Mouse (Mus musculus) lung, postnatal 4 days (tissue): ENCODE results near the gene Olfr5.
"Not testable (repeated sequence)": the region's sequence is repeated elsewhere in the genome, so short reads cannot be mapped to it uniquely, and the experiment has no call there.

Source experiments
- DNase-seq, 2 experiments: peaks; one replicate each; pipeline ENCODE4 v3.0.0; 2021

Gene Olfr5

GRCm38 (mm10) chr7:6486841-6487240 is at the start of gene Olfr5:
Gene Olfr5, minus strand, starts transcription at chr7:6486941.
- no peak for DNase-seq

DNA sequence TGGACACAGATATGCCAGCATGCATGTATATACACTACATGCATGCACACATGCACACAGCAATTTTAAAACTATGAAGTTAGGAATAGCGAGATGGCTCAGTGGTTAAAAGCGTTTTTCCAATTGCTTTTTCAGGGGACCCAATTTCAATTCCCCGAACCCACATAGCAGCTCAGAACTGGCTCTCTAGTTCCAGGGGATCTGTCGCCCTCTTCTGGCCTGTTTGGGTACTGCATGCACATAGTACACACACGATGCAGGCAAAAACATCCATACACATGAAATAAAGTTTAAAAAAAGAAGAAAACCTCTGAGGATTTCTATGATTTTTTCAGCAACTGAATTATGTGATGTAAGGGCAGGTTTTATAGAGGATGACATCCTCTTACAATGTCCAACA is 39.4 kb upstream of the Olfr5 start:
- DNase-seq: no peak

DNA sequence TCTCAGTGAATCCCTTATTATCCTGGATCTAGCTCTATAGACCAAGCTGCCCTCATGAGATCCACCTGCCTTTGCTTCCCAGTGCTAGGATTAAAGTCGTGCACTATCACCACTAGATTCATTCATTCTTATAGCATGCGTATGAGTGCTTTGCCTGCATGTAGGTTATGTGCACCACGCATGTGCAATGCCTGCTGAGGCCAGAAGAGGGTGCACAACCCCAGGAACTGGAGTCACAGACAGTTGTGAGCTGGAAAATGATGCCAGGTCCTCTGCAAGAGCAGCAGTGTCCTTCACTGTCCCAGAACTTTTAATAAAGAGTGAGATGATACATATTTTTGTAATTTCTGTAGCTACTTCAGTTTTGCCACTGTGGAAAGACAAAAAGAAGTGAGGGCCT is 38.3 kb upstream of the Olfr5 start:
- no peak for DNase-seq

DNA sequence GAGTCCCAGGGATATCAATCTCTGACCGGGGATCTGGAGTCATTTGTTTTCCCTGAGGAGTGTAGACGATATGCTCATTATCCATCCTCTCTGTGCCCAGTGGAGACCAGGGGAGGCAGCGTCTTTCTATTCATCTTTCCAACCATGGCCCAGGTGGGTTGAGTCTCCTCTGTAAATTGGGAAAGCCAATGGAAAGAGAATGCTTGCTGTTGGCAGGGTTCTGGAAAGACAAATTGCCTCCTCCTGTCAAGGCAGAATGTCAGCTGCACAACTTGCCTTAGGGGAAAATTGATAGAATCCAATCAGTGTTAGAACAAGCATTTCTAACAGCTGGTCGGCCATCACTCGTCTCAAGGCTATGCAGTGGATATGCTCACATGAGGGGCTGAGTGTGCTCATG is 36.1 kb upstream of the Olfr5 start, which contains the start of gene Olfr1349:
Olfr1349 (minus strand) TSS at position 101 of the 400 bp plus-strand sequence.
- DNase-seq: no peak

DNA sequence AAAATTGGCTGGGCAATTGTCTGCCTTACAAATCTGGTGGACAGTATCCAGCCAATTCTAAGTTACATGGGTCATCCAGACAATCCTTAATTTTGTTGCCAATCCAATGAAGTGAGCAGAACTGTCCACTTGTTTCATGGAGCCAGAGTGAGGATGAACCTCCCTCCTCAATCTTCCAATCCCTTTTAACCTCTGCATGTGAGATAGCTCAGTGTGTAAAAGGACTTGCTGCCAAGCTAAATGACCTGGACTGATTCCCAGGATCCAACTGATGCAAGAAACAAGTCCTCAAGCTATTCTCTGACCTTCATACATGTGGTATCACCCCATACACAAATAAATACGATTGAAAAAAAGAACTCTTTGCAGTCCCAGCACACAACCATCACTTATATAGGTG is 34.9 kb upstream of the Olfr5 start:
- no peak for DNase-seq

GRCm38 (mm10) chr7:6508648-6509047 is 21.9 kb upstream of the Olfr5 start, which contains the start of gene Olfr1348:
Gene Olfr1348, minus strand, starts transcription at chr7:6508748.
- no peak for DNase-seq

GRCm38 (mm10) chr7:6499655-6500054 is 12.9 kb upstream of the Olfr5 start, which contains the start of gene Olfr1347:
Gene Olfr1347, minus strand, starts transcription at chr7:6499755.
- DNase-seq: no peak

- not testable (repeated sequence) for DNase-seq
Observed at GRCm38 (mm10) chr7:6477633-6478032, 9.1 kb downstream of the Olfr5 start.

- no peak for DNase-seq
Observed at GRCm38 (mm10) chr7:6466951-6467350, 19.8 kb downstream of the Olfr5 start, which contains the start of gene Olfr1346. Gene Olfr1346, plus strand, starts transcription at chr7:6467101.

DNA sequence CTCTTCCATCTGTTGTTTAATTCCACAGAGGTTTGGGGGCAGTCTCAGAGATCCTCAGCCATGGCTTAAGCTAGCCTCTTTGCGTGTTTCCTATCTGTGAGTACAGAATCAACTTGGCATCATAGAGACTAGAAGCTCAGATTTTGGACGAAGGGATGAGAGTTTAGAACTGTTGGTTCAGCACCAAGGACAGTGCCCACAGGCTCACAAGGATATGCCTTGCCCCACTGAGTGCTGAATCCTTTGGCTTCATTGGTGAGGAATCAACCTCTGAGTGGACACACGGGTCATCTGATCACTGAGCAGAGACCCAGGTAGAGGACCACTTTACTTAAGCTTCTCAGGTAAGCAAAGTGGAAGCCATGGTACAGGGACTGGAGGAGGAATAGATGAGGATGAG is 30.3 kb downstream of the Olfr5 start:
- no peak for DNase-seq

DNA sequence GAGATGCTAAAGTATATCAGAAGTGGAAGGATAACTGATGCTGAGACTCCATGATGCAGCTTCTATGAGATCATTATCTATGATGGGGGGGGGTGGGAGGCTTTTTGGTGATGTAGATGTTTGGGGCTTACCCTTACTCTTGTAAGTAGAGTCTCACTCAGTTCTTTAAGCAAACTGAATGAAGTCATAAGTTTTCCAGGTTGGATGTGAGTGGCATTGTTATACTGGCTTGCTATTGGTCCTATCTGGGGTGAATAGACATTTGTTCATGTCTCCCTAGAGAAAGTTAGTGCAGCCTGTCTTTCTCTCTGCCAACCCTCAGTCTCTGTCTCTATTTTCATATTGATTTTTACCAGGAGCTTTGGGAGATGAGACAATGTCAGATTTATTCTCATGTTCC is 30.9 kb downstream of the Olfr5 start, which contains the start of gene Olfr1336:
Olfr1336 (plus strand) TSS at position 301 of the 400 bp plus-strand sequence.
- DNase-seq: no peak

DNA sequence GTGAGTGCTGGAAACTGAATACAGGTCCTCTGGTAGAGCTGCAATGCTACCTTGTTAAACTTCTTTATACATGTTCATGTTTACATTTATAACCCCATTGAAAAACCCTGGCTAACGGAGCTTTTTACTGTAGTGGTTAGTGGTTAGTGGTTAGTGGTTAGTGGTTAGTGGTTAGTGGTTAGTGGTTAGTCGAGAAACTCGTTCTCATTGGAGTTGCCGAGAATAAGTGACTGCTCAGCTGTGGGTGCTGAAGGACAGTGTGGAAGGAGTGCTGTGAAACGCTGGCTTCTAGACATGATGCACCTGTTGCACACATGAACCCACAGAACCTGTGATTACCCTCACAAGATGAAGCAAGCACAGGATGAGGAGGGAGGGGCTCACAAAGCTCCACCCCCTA is 39.0 kb downstream of the Olfr5 start:
- DNase-seq: no peak

DNA sequence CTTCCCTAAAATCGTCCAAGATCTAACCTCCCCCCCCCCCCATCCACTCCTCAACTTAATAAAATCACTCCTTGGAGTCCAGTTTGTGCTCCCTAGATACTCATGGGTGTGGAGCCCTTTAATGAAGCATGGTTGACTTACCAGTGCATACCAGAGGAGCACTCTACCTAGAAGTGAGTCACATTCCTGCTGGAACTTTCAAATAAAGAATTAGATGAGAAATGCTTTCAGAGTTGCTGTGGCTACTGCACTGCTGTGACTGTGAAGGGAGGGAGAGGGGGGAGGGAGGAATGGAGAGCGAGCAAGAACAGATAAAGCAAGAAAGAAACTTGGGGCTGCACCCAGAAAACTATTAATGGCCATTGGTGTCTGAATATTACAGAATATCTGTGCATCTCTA is 45.6 kb downstream of the Olfr5 start:
- no peak for DNase-seq

GRCm38 (mm10) chr7:6438388-6438787 is 48.4 kb downstream of the Olfr5 start, which contains the start of gene Olfr1344:
Gene Olfr1344, plus strand, starts transcription at chr7:6438688.
- no peak for DNase-seq

DNA sequence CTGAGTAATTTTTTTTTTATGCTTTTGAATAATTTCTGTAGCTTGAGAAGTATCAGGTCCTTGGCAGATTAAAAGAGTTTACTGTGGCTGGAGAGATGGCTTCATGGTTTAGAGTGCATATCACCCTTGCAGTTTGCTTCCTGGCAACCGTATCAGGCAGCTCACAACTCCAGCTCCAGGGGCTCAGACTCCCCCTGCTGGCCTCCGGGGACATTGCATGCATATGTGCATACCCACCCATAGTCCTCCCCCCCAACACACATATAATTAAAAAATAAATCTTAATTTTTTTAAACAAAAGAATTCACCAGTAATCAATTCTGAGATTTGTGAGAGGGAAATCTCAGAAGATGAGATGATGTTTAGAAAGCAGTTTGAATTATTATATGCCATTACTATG is 56.4 kb downstream of the Olfr5 start:
- peak in 1 of 2 experiments; percentile 12 for DNase-seq

DNA sequence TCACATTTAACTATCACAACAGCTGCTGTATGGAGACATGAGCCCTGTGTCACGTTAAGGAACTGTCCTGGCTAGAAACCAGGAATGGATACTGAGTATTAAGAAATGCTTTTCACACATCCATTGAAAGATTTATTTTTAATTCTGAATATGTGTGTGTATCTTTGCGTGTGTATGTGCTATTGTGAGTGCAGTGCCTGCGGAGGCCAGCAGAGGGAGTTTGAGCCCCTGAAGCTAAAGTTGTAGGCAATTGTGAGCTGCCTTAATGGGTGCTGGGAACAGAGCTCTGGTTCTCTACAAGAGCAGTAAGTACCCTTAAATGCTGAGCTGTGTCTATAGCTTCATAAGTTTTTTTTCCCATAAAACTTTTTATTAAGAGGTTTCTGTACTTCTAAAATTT is 57.4 kb downstream of the Olfr5 start:
- no peak for DNase-seq
